Mouse (Mus musculus): ENCODE results near the gene Tlr9.

Gene Tlr9

GRCm38 (mm10) chr9:106232956-106233355 lies 10.6 kb downstream of the Tlr9 start:
- no peak for DNase-seq (ENCODE audit: low read depth, low spot score)

GRCm38 (mm10) chr9:106233953-106234352 lies 11.6 kb downstream of the Tlr9 start:
- no peak for DNase-seq (ENCODE audit: low read depth, low spot score)

- no peak for DNase-seq (ENCODE audit: low read depth, low spot score)
Observed at GRCm38 (mm10) chr9:106235194-106235830, 12.9 kb downstream of the Tlr9 start.

- DNase-seq (ENCODE audit: low read depth, low spot score) = no peak
Observed at GRCm38 (mm10) chr9:106236156-106236817, 13.9 kb downstream of the Tlr9 start.

- DNase-seq (ENCODE audit: low read depth, low spot score) = no peak
Observed at GRCm38 (mm10) chr9:106236818-106237211, 14.4 kb downstream of the Tlr9 start.

GRCm38 (mm10) chr9:106237401-106237800 lies 15.0 kb downstream of the Tlr9 start:
- DNase-seq (ENCODE audit: low read depth, low spot score) = no peak

GRCm38 (mm10) chr9:106237878-106238277 lies 15.5 kb downstream of the Tlr9 start:
- DNase-seq (ENCODE audit: low read depth, low spot score) = no peak

- DNase-seq (ENCODE audit: low read depth, low spot score) = no peak
Observed at GRCm38 (mm10) chr9:106241541-106242164, 19.3 kb downstream of the Tlr9 start.

GRCm38 (mm10) chr9:106242813-106243488 lies 20.6 kb downstream of the Tlr9 start:
- no peak for DNase-seq (ENCODE audit: low read depth, low spot score)

- no peak for DNase-seq (ENCODE audit: low read depth, low spot score)
Observed at GRCm38 (mm10) chr9:106249550-106249949, 27.2 kb downstream of the Tlr9 start.

GRCm38 (mm10) chr9:106250245-106250644 lies 27.8 kb downstream of the Tlr9 start:
- DNase-seq (ENCODE audit: low read depth, low spot score) = no peak

GRCm38 (mm10) chr9:106251066-106251465 lies 28.7 kb downstream of the Tlr9 start:
- DNase-seq (ENCODE audit: low read depth, low spot score) = no peak

GRCm38 (mm10) chr9:106254001-106254400 lies 31.6 kb downstream of the Tlr9 start:
- no peak for DNase-seq (ENCODE audit: low read depth, low spot score)

GRCm38 (mm10) chr9:106258412-106258811 lies 36.0 kb downstream of the Tlr9 start:
- no peak for DNase-seq (ENCODE audit: low read depth, low spot score)

GRCm38 (mm10) chr9:106258990-106259389 lies 36.6 kb downstream of the Tlr9 start:
- DNase-seq (ENCODE audit: low read depth, low spot score) = no peak

GRCm38 (mm10) chr9:106261058-106261457 lies 38.7 kb downstream of the Tlr9 start:
- no peak for DNase-seq (ENCODE audit: low read depth, low spot score)

GRCm38 (mm10) chr9:106261491-106261890 lies 39.1 kb downstream of the Tlr9 start:
- DNase-seq (ENCODE audit: low read depth, low spot score) = no peak

GRCm38 (mm10) chr9:106262075-106262474 lies 39.7 kb downstream of the Tlr9 start:
- no peak for DNase-seq (ENCODE audit: low read depth, low spot score)

GRCm38 (mm10) chr9:106263381-106263924 lies 41.1 kb downstream of the Tlr9 start:
- DNase-seq (ENCODE audit: low read depth, low spot score) = no peak

GRCm38 (mm10) chr9:106265358-106266075 lies 43.1 kb downstream of the Tlr9 start:
- no peak for DNase-seq (ENCODE audit: low read depth, low spot score)

GRCm38 (mm10) chr9:106266936-106267657 lies 44.7 kb downstream of the Tlr9 start:
- no peak for DNase-seq (ENCODE audit: low read depth, low spot score)
